Mouse (Mus musculus) midbrain, embryonic 16.5 days (tissue): ENCODE measurements around the gene Pax7. TPM values are rescaled to one million over a fixed set of nuclear protein-coding genes. Genes with fewer than 3 reads are reported as not detected.

Source experiments
- ATAC-seq: fragments of 200-750 bp; cut with Nextera tagmentation; 2 replicates; pipeline ENCODE4 v1.8.0; 2017; ENCODE audit warnings: moderate TSS enrichment
- H3K27ac ChIP-seq: fragments of 300-500 bp; sonication (generic); 2 replicates; pipeline ENCODE4 v1.5.1; 2014; ENCODE audit warnings: mild to moderate bottlenecking, low read length, mixed read lengths
- H3K27me3 ChIP-seq: fragments of 300-500 bp; sonication (generic); 2 replicates; pipeline ENCODE4 v1.6.1; 2014; ENCODE audit warnings: low read depth, low read length, mixed read lengths; ENCODE audit not compliant: control insufficient read depth, insufficient read depth
- H3K36me3 ChIP-seq: fragments of 300-500 bp; sonication (generic); 2 replicates; pipeline ENCODE4 v1.6.1; 2014; ENCODE audit warnings: mild to moderate bottlenecking, low read length, moderate library complexity, mixed read lengths; ENCODE audit not compliant: control insufficient read depth, insufficient read depth
- H3K4me1 ChIP-seq: fragments of 300-500 bp; sonication (generic); 2 replicates; pipeline ENCODE4 v1.6.1; 2014; ENCODE audit warnings: mild to moderate bottlenecking, low read length, mixed read lengths; ENCODE audit not compliant: control insufficient read depth, insufficient read depth
- H3K4me2 ChIP-seq: fragments of 300-500 bp; sonication (generic); 2 replicates; pipeline ENCODE4 v1.6.1; 2014; ENCODE audit warnings: mild to moderate bottlenecking, low read length, mixed read lengths
- H3K4me3 ChIP-seq: fragments of 300-500 bp; sonication (generic); 2 replicates; pipeline ENCODE4 v1.5.1; 2014; ENCODE audit warnings: low read depth, mild to moderate bottlenecking, low read length, moderate library complexity, mixed read lengths
- H3K9ac ChIP-seq: fragments of 300-500 bp; sonication (generic); 2 replicates; pipeline ENCODE4 v1.6.1; 2014; ENCODE audit warnings: low read depth, low read length, mixed read lengths
- H3K9me3 ChIP-seq: fragments of 300-500 bp; sonication (generic); replicated peaks from 2 replicates; pipeline ENCODE4 v1.6.1; 2014; ENCODE audit warnings: mild to moderate bottlenecking, low read length, mixed read lengths; ENCODE audit not compliant: control insufficient read depth, poor library complexity, severe bottlenecking
- WGBS: fragments of 180-500 bp; shearing (Covaris S2); extraction: QIAGEN DNeasy Blood & Tissue Kit; methylation state at CpG from one replicate; pipeline ENCODE4 v1.1.7; 2014; 5-methylcytosine and 5-hydroxymethylcytosine counted together
- polyA plus RNA-seq: library from polyadenylated mRNA; unstranded; fragments of >200 nt; fragmentation: Nextera tagmentation; extraction: Ambion mirVana; gene quantifications from 2 replicates; pipeline ENCODE4 v1.2.1, GENCODE M21; 2015

Pax7 gene
- polyA plus RNA-seq, 1 experiment from 2014 or later, result 4.4 TPM

DNA sequence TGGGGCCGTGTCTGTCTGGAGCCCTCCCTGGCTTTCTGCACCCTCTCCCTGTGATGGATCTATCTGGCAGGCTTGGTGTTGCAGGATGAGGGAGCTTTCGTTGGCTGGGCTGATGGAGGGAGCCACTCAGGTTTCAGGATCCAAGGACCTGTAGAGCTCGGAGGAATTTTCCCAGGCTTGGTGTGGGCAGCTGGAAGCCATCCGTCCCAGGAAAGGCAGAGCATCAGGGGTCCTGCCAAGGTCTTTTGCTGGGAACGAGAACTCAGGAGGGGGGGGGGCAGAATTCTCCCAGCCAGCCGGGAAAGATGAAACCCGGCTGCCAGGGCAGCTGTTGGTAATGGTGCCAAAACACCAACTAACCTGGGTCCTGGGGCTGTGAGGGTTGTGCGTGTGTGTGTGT, 134.7 kb downstream of the Pax7 start:
- no peaks in the 10 kb centered on the region for H3K9me3 ChIP-seq
- no peak overlapping the region for H3K4me3 ChIP-seq
- no peak overlapping the region for H3K9ac ChIP-seq
- ATAC-seq, result no peak
- no peaks in the 10 kb centered on the region for H3K36me3 ChIP-seq
- H3K4me1 ChIP-seq, result no peaks in the 10 kb centered on the region; the same call in 1 of the 2 replicates
- H3K27me3 ChIP-seq, result peaks cover 5% of the 10 kb centered on the region; the same call in 1 of the 2 replicates
- 72% methylated on average over 8 of the region's 8 CpGs for WGBS
- no peak overlapping the region for H3K27ac ChIP-seq
- no peak overlapping the region for H3K4me2 ChIP-seq

DNA sequence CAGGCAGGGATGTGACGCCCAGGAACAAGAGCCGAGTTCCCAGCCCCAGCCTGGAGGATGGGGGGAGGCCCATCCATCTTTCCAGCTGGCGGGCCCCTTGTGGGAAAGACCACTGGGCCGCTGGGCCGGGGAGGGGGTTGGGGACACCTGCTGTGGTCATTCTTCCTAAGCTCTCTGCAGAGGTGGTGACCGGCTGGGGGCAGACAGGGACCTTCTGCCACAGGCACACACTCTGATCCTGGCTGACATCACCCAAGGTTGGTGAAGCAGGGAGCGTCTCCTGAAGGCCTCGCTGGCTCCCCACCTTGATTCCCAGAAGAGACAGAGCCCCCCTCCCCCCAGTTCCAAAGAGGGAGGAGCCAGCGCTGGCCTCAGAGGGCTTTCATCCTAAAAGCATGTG, 135.6 kb downstream of the Pax7 start:
- ATAC-seq, result no peak
- no peak overlapping the region for H3K4me3 ChIP-seq
- H3K27ac ChIP-seq, result no peak overlapping the region
- peaks cover 5% of the 10 kb centered on the region; the same call in 1 of the 2 replicates for H3K27me3 ChIP-seq
- no peaks in the 10 kb centered on the region; the same call in 1 of the 2 replicates for H3K4me1 ChIP-seq
- no peaks in the 10 kb centered on the region for H3K36me3 ChIP-seq
- H3K4me2 ChIP-seq, result no peak overlapping the region
- 0 out of 2 replicates have a peak overlapping the region, but pooled peaks have one; percentile 26 for H3K9ac ChIP-seq
- H3K9me3 ChIP-seq, result no peaks in the 10 kb centered on the region
- 9% methylated on average over 9 of the region's 9 CpGs for WGBS

DNA sequence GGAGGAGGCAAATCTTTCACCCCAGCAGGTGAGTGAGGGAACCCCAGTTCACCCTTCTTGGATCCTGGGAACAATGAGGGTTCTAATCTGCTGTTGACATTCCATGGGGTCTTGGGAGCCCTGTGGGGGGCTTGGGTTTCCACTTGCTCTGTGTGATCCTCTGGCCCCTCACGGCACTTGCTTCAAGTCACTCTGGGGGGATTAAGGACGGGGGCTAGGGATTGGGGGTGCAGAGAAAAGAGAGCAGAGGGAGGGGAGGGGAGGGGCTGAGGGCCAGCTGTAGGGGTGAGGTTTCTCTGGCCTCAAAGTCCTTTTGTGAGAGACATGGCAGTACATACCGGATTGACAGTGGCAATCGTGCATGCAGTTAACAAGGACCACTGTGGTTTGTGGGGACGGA, 140.0 kb downstream of the Pax7 start:
- H3K27me3 ChIP-seq, result peaks cover 5% of the 10 kb centered on the region; the same call in 1 of the 2 replicates
- H3K4me3 ChIP-seq, result no peak overlapping the region
- ATAC-seq, result no peak
- H3K36me3 ChIP-seq, result no peaks in the 10 kb centered on the region
- 12% methylated on average over 5 of the region's 5 CpGs for WGBS
- H3K9ac ChIP-seq, result no peak overlapping the region
- H3K4me2 ChIP-seq, result no peak overlapping the region
- H3K9me3 ChIP-seq, result no peaks in the 10 kb centered on the region
- no peak overlapping the region for H3K27ac ChIP-seq
- no peaks in the 10 kb centered on the region; the same call in 1 of the 2 replicates for H3K4me1 ChIP-seq

DNA sequence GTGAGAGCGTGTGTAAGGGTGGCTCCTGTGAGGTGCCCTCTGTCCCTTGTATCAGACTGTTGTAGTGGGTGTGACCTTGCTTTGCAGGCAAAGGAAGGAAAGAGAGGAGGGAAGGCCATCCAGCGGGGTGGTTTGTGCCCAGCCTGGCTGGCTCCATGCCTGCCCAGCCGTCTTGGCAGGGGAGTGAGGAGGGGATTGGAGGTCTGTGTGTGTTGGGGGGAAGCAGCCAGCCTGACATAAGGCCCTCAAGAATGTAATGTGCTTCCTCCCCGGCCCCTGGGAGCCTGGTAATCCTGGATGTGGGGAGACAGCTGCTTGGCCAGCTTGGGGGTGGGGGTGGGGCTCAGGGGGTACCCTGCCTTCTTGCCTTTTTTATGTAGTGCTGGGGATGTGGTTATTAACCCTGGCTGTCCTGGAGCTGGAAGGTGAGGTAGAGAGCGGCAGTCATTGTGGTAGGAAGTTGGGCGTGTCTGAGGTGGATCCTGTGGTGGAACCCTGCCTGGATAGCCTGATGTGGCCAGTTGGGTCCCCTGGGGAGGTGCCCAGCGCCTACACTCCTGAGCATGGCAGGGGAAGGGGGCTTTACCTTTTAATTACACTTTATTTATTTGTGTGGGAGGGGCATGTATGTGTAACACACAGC, 143.6 kb downstream of the Pax7 start:
- H3K4me3 ChIP-seq, result no peak overlapping the region
- 40% methylated on average over 7 of the region's 7 CpGs for WGBS
- no peaks in the 10 kb centered on the region for H3K36me3 ChIP-seq
- peaks cover 5% of the 10 kb centered on the region; the same call in 1 of the 2 replicates for H3K27me3 ChIP-seq
- H3K4me1 ChIP-seq, result no peaks in the 10 kb centered on the region
- no peaks in the 10 kb centered on the region for H3K9me3 ChIP-seq
- H3K27ac ChIP-seq, result no peak overlapping the region
- ATAC-seq, result no peak
- no peak overlapping the region for H3K9ac ChIP-seq
- H3K4me2 ChIP-seq, result no peak overlapping the region

DNA sequence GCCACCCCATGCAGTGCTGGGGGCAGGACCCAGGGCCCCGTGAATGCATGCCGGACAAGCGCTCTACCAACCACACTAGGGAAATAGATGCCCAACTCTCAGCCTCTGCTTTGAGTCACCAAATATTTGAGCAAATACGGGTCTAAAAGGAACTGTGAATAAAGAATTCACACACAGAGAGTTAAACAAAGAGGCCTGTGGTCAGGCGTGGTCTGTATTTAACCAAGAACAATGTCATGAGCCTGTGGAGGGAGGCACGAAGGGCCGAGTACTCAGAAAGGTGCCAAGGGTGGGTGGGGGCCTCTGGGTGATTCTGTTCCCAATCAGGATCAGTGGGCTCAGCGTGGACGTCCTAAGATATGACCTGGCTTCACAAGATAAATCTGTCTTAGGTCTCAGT, 145.3 kb downstream of the Pax7 start:
- Histone ChIP-seq H3K4me2 (no peak overlapping the region), H3K4me1 (no peaks in the 10 kb centered on the region), H3K4me3 (no peak overlapping the region), H3K9me3 (no peaks in the 10 kb centered on the region), H3K27ac (no peak overlapping the region), H3K27me3 (no peaks in the 10 kb centered on the region; the same call in 1 of the 2 replicates), H3K36me3 (no peaks in the 10 kb centered on the region), H3K9ac (no peak overlapping the region)
- no peak for ATAC-seq
- WGBS, result 55% methylated on average over 9 of the region's 9 CpGs

Other genes with a start within 250 kb of the Pax7 start
- gene Gm21969, start 230.3 kb downstream of the Pax7 start, polyA plus RNA-seq, result not detected in 2 replicates
- 23.5 and 27.0 TPM in 2 replicates for gene Aldh4a1, start 210.7 kb downstream of the Pax7 start, polyA plus RNA-seq
- not detected in 2 replicates for gene Tas1r2, start 180.0 kb downstream of the Pax7 start, polyA plus RNA-seq
- gene Klhdc7a, start 134.5 kb upstream of the Pax7 start, polyA plus RNA-seq, result 0.34 and 0.39 TPM in 2 replicates